Mouse (Mus musculus) R1 (cell line): ENCODE results near the gene Tmem156.
"Not testable (repeated sequence)": the region's sequence is repeated elsewhere in the genome, so short reads cannot be mapped to it uniquely, and the experiment has no call there.

Experiments
- DNase-seq: peaks from one replicate; pipeline ENCODE4 v3.0.0-alpha.2; 2018; ENCODE audit warnings: low read depth, low spot score

Tmem156 gene

GRCm38 (mm10) chr5:65091921-65092320 lies at the start of gene Tmem156:
Gene Tmem156 (minus strand): TSS chr5:65092132.
- DNase-seq: no peak

GRCm38 (mm10) chr5:65141242-65141641 lies 49.3 kb upstream of the Tmem156 start:
- DNase-seq: no peak

GRCm38 (mm10) chr5:65137073-65137472 lies 45.1 kb upstream of the Tmem156 start:
- no peak for DNase-seq

GRCm38 (mm10) chr5:65136159-65136558 lies 44.2 kb upstream of the Tmem156 start:
- no peak for DNase-seq

GRCm38 (mm10) chr5:65131211-65131879 lies 39.4 kb upstream of the Tmem156 start:
- DNase-seq: no peak

- DNase-seq: peak; percentile 71
These were observed 38.7 kb upstream of the Tmem156 start for GRCm38 (mm10) chr5:65130528-65131210.

- no peak for DNase-seq
These were observed 36.5 kb upstream of the Tmem156 start for GRCm38 (mm10) chr5:65128481-65128880.

GRCm38 (mm10) chr5:65126137-65126536 lies 34.2 kb upstream of the Tmem156 start:
- no peak for DNase-seq

GRCm38 (mm10) chr5:65122616-65123015 lies 30.7 kb upstream of the Tmem156 start:
- no peak for DNase-seq

GRCm38 (mm10) chr5:65119918-65120317 lies 28.0 kb upstream of the Tmem156 start:
- DNase-seq: no peak

- no peak for DNase-seq
These were observed 27.6 kb upstream of the Tmem156 start for GRCm38 (mm10) chr5:65119495-65119894.

GRCm38 (mm10) chr5:65116789-65117188 lies 24.9 kb upstream of the Tmem156 start:
- no peak for DNase-seq

- no peak for DNase-seq
These were observed 21.4 kb upstream of the Tmem156 start for GRCm38 (mm10) chr5:65113323-65113722.

GRCm38 (mm10) chr5:65112225-65112624 lies 20.3 kb upstream of the Tmem156 start:
- not testable (repeated sequence) for DNase-seq

GRCm38 (mm10) chr5:65107773-65108432 lies 16.0 kb upstream of the Tmem156 start:
- peak; percentile 52 for DNase-seq

- peak; percentile 90 for DNase-seq
These were observed 15.2 kb upstream of the Tmem156 start, which contains the start of gene Klhl5 for GRCm38 (mm10) chr5:65106876-65107772. Gene Klhl5 (plus strand): TSS chr5:65107539.

GRCm38 (mm10) chr5:65102641-65103042 lies 10.7 kb upstream of the Tmem156 start:
- DNase-seq: no peak

GRCm38 (mm10) chr5:65102026-65102640 lies 10.2 kb upstream of the Tmem156 start:
- peak; percentile 20 for DNase-seq

- DNase-seq: no peak
These were observed 9.7 kb upstream of the Tmem156 start for GRCm38 (mm10) chr5:65101621-65102020.

- no peak for DNase-seq
These were observed 9.3 kb upstream of the Tmem156 start for GRCm38 (mm10) chr5:65101209-65101608.

- DNase-seq: no peak
These were observed 8.1 kb upstream of the Tmem156 start for GRCm38 (mm10) chr5:65100002-65100401.
